Mouse (Mus musculus) hindlimb bud, embryonic 11.5 days (tissue): ENCODE results near the gene Rsph10b.
A peak's percentile ranks its signal among the peaks of the same experiment; 100 is the strongest.

ENCODE experiments used
- DNase-seq: peaks from one replicate; pipeline ENCODE4 v3.0.0-alpha.2; 2012; ENCODE audit warnings: low read depth, low spot score; ENCODE audit errors: extremely low spot score

Rsph10b gene

DNA sequence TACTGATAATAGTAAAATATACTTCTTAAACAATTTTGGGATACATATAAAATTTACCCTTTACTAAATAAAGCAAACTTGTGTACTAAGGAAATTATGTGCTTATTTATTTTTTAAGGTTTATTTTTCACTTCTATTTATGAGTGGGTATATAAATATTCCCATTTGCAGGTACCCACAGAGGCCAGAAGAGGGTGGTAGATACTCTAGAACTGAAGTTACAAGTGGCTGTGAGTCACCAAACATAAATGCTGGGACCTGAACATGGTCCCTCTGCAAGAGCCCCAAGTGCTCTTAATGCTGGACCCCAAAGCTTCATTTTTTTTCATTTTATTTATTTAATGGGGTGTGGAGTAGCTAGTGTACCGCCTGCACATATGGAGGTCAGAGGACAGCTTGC, 1.0 kb downstream of the Rsph10b start:
- no peak for DNase-seq

GRCm38 (mm10) chr5:143936156-143936555, 3.3 kb downstream of the Rsph10b start:
- no peak for DNase-seq

DNA sequence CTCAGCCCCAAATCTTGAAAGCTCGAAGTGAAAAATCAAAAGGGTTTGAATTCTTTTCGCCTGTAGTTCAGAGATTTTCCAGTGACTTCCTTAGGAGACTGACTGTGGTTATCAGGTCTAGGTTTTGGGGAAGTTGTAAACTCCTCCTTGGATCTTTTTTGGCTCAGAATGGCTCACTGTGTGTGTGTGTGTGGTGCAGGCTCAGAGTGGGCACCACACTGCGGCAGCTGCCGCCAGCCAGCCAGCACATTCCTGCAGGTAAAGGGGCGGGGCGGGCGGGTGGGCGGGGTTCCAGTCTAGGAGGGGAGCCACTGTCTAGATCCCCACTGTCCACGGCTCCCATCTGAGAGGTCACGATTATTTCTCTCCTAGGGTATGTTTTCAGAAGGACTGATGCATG, 8.8 kb downstream of the Rsph10b start:
- DNase-seq = no peak

GRCm38 (mm10) chr5:143943231-143944125, 10.6 kb downstream of the Rsph10b start:
- DNase-seq = no peak

DNA sequence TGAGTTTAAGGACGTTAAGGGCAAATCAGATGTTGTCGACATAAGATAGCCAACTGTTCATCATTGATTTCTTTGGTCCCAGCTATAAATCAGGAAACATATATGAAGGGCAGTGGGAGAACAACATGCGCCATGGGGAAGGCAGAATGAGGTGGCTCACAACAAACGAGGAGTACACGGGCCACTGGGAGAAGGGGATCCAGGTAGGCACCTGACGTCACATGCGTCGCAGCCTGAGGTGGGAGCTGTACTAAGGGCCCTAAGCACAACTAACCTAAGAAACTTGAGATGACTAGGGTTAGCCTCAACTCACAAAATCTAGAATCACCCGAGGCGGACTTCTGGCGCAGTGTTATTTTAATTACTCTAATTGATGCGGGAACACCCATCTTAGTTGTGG, 15.5 kb downstream of the Rsph10b start:
- no peak for DNase-seq

GRCm38 (mm10) chr5:143950016-143950415, 17.2 kb downstream of the Rsph10b start:
- no peak for DNase-seq

DNA sequence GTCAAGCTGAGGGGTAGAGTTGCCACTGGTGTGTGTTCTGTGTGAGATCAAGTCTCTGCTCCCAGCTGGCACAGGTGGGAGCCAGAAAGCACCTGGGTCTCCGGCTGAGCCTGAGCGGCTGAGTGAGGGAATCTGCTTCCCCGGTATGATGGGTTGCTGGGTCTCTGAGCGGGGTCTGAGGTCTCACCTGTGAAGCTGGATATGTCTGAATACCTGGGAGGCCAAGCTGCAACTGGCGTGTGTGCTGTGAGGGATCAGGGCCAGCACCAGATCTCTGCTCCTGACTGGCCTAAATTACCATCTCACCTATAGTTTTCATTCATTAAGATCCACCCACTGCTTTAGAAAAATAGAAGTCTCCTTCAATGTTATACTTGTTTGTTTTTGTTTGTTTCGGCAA, 24.3 kb downstream of the Rsph10b start:
- no peak for DNase-seq

- no peak for DNase-seq
Measured at GRCm38 (mm10) chr5:143959551-143959950, 26.7 kb downstream of the Rsph10b start.

DNA sequence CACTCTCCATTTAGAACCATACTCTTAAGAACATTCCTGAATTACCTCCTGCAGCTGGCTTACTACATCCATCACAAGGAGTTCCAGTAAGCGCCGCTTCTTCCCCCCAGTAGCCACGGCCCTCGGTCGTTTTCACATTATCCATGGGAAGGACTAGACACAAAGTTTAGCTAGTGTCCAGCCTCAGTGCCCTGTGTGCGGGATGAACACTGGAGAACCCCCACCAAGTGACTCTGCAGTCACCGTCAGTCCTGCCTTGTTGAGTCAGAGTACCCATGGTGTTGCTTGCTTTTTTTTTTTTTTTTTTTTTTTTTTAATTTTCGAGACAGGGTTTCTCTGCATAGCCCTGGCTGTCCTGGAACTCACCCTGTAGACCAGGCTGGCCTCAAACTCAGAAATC, 28.3 kb downstream of the Rsph10b start:
- no peak for DNase-seq

GRCm38 (mm10) chr5:143965586-143966345, 32.9 kb downstream of the Rsph10b start:
- DNase-seq = no peak

GRCm38 (mm10) chr5:143966671-143967070, 33.8 kb downstream of the Rsph10b start:
- no peak for DNase-seq

DNA sequence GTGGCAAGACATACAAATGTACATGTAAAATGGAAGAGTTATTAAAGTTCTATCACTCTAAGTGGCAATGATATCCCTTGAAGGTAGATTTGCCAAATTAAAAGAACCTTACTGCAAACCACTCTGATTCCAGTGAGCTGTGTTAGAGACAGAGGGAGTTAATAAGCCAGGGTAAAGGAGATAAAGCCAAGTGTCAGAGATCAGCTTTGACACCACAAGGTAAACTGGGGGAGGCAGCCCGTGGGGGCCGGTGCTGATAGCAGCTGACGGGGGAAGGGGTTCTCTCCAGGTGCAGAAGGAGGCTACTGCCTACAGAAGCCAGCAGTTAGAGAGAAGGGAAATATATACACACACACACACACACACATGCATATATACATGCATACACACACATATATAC, 39.8 kb downstream of the Rsph10b start:
- no peak for DNase-seq

DNA sequence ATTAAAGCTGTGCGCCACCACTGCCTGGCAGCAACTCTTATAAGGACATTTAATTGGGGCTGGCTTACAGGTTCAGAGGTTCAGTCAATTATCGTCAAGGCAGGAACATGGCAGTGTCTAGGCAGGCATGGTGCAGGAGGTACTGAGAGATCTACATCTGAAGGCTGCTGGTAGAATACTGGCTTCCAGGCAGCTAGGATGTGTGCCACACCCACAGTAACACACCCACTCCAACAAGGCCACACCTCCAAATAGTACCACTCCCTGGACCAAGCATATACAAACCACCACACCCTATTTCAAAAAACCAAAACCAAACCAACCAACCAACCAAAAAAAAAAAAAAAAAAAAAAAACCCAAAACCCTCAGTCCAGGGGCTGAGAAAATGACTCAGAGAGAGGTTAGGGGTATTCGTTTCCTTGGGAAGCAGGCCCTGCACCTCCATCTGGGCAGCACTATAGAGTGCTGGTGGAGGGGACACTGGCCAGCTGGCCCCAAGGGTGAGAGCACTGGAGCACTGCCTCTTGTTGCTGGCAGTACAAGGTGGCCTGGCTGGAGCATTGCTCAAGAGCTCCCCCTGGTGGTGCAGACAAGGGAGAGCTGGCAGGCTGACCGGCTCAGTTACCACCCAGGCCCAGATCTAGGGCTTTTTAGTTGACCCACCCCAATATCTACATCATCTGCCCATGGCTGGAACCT, 42.2 kb downstream of the Rsph10b start:
- DNase-seq = peak; percentile 49

DNA sequence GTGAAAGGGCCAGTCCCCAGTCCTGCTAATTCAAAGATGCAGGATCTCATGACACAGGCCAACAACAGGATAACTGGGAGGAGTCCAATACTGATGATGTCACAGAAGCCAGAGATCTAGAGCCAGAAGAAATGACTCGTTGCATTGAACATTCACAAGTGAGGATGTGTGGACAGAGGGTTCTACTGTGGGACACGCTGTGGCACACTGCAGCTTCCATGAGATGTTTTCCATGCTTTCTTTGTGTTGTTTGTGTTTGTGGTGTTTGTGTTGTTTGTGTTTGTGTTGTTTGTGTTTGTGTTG, 42.7 kb downstream of the Rsph10b start:
- no peak for DNase-seq

DNA sequence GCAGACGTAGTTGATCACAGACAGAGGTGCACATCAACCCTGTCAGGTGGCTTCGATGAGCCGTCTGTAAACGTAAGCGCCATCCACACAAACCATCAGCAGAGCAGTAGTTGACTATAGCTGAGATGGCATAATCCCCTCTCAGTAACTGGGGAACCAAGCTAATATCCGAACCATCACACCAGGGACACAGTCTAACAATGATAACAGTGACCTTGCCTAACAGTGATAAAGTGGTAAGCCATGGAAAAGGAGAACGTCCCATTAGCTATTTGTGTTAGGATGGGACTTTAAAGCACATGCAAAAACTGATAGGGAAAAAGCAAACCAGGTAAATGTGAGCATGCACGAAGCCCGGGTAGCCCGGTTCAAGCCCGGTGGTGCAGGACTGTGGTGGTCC, 43.4 kb downstream of the Rsph10b start:
- DNase-seq = no peak

DNA sequence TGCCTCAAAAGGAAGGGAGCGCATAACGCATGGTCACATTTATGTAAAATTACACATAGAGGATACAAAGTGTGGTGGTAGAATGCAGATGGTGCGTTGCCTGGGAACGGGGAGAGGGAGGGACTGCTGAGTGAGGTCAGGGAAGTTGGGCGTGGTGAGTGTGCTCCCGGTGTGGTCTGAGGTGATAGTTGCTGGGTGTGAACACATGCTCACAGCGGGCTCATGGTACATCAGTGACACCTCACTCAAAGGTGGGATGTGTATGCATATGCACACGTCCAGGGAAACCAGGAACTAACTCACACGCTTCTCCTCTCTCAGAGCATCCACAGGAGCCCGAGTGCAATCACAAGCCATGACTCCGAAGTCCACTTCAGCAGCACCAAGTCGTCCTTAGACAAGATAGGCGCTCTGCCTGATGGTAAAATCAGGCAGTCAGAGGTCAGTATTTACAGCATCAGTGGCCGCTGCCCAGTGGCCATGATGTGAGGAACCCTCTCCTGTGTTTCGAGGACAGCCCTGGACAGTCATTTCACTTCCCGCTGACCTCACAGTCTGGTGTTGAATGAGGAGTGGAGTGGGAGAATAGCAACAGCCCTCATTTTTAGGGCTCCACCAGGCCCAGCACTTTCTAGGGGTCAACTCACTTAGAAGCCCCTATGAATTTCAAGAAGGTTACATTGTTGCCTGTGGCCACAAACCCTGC, 44.0 kb downstream of the Rsph10b start:
- DNase-seq = no peak

GRCm38 (mm10) chr5:143980858-143981257, 48.0 kb downstream of the Rsph10b start:
- no peak for DNase-seq

GRCm38 (mm10) chr5:143982361-143982760, 49.5 kb downstream of the Rsph10b start:
- DNase-seq = no peak

DNA sequence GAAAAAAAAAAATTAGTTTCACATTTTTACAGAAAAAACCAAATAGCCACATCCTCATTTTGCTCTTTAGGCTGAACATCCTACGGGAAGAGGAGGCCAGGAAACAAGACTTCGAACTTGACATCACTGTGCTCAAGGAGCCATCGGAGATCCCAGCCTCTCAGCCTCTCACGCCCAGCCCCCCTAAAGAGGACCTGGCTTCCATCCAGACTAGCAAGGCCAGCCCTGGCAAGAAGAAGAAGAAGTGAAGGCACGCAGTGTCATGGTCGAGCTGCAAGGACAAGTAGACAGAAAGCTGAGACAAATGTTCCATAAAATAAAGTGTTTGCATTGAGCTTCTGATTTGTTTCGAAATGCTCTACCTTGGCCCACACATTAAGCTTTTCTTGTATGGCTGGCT, 52.5 kb downstream of the Rsph10b start:
- no peak for DNase-seq

DNA sequence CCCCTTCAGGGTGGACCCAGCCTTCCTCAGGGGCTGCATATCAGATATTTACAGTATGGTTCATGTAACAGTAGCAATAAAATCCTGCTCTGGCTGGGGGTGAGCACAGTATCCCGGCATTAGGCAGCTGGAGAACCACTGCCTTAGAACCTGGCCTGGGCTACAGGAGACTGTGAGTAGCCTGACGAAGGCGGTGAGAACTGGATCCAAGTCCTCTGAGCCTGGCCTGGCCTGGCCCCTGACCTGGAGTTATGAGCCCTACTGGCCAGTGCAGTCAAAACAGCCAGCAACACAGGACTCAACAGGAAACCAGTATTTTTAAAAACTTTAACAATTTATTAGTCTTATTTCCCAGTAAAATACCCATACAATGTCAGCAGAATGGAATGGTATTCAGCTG, 54.8 kb downstream of the Rsph10b start:
- no peak for DNase-seq

- no peak for DNase-seq
Measured at GRCm38 (mm10) chr5:143989046-143989445, 56.2 kb downstream of the Rsph10b start.
